Mouse (Mus musculus) embryonic facial prominence, embryonic 13.5 days (tissue): ENCODE results near the gene Znhit6. TPM values are rescaled to one million over a fixed set of nuclear protein-coding genes. Genes with fewer than 3 reads are reported as not detected.

Source experiments
- ATAC-seq: fragments of 200-750 bp; cut with Nextera tagmentation; 2 replicates; pipeline ENCODE4 v1.8.0; 2017; ENCODE audit warnings: low read depth; ENCODE audit not compliant: insufficient number of reproducible peaks, insufficient read depth, low FRiP score, low TSS enrichment
- H3K27ac ChIP-seq: fragments of 300-500 bp; sonication (generic); 2 replicates; pipeline ENCODE4 v1.5.1; 2015; ENCODE audit warnings: moderate library complexity, mild to moderate bottlenecking, inconsistent platforms
- H3K27me3 ChIP-seq: fragments of 300-500 bp; sonication (generic); 2 replicates; pipeline ENCODE4 v1.6.1; 2015; ENCODE audit warnings: mild to moderate bottlenecking, inconsistent platforms
- H3K36me3 ChIP-seq: fragments of 300-500 bp; sonication (generic); 2 replicates; pipeline ENCODE4 v1.6.1; 2015; ENCODE audit warnings: mild to moderate bottlenecking, inconsistent platforms
- H3K4me1 ChIP-seq: fragments of 300-500 bp; sonication (generic); 2 replicates; pipeline ENCODE4 v1.6.1; 2015; ENCODE audit warnings: inconsistent platforms
- H3K4me2 ChIP-seq: fragments of 300-500 bp; sonication (generic); 2 replicates; pipeline ENCODE4 v1.6.1; 2015; ENCODE audit warnings: moderate library complexity, mild to moderate bottlenecking, inconsistent platforms
- H3K4me3 ChIP-seq: fragments of 300-500 bp; sonication (generic); 2 replicates; pipeline ENCODE4 v1.5.1; 2015; ENCODE audit warnings: mild to moderate bottlenecking, inconsistent platforms
- H3K9ac ChIP-seq: fragments of 300-500 bp; sonication (generic); 2 replicates; pipeline ENCODE4 v1.6.1; 2015; ENCODE audit warnings: mild to moderate bottlenecking, inconsistent platforms
- H3K9me3 ChIP-seq: fragments of 300-500 bp; sonication (generic); 2 replicates; pipeline ENCODE4 v1.6.1; 2016; ENCODE audit warnings: inconsistent platforms
- WGBS: fragments of 180-500 bp; shearing (Covaris S2); methylation state at CpG from one replicate; pipeline ENCODE4 v1.1.7; 2015; ENCODE audit warnings: mixed read lengths; 5-methylcytosine and 5-hydroxymethylcytosine counted together
- polyA plus RNA-seq: library from polyadenylated mRNA; unstranded; fragments of >200 nt; fragmentation: Nextera tagmentation; extraction: Ambion mirVana; gene quantifications from 2 replicates; pipeline ENCODE4 v1.2.1, GENCODE M21; 2015

The Znhit6 gene
- polyA plus RNA-seq, 1 experiment from 2014 or later, result 50.5 TPM

DNA sequence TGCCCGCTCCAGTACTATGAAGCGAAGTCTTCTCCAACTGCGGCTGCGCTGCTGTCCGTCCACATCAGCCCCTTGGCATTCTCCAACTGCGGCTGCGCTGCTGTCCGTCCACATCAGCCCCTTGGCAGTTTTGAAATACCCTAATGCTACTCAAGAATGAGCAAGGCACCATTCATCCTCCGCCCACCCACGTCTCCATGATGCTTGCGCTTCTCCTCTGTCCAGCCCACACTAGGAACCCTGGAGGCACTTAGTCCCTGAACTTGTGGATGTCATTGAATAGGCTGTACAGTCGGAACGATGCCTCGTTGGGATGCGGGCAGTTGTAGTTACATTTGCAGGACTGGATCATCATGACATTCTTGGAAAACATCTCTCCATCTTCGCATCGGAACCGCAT, 71.4 kb downstream of the Znhit6 start:
- Histone ChIP-seq H3K4me2 (peak overlapping the region; percentile 86), H3K36me3 (peaks cover 11% of the 10 kb centered on the region)

DNA sequence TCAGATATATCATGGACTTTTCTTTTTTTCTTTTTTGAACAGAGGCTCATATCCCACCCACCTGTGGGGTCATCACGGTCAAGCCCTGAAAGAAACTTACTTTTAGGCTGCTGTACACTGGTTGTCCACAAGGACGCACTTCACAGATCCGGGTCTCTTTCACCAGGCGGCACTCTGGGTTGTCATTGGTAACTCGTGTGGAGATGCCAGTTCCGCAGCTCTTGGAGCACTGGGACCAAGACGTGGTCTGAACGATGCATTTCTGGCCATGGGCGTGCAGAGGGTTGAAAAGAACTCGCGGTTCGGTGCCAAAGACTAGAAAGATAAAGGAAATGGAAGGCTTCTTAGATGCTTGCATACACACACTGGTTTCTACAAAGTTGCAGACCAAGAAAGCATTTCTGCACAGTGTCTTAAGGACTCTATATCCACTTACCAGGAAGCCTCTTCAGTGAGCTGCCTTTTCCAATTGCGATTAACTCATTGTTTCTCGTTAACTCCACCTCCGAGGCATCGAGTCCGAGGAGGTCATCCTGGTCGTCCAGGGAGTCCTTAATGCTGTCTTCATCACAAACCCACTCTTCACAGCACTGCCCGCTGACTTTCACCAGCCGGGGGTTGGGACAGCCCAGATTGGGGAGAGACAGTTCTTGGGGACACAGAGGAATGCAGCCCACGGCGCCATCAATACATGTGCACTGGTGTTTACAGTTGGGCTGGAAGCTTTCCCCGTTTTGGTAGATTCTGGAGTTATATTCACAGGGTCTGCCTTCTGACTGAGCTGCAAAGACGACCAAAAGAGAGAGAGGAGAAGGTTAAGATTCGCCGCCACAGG, 72.3 kb downstream of the Znhit6 start:
- H3K4me1 ChIP-seq, result peaks cover 50% of the 10 kb centered on the region
- H3K4me3 ChIP-seq, result peak overlapping the region; percentile 72
- H3K4me2 ChIP-seq, result peak overlapping the region; percentile 86
- H3K36me3 ChIP-seq, result peaks cover 11% of the 10 kb centered on the region
- H3K27me3 ChIP-seq, result no peaks in the 10 kb centered on the region
- no peaks in the 10 kb centered on the region for H3K9me3 ChIP-seq
- ATAC-seq, result no peak
- peak overlapping the region; percentile 89 for H3K9ac ChIP-seq
- H3K27ac ChIP-seq, result peak overlapping the region; percentile 95
- 20% methylated on average over 26 of the region's 26 CpGs for WGBS

More for the DNA sequence above, 71.4 kb downstream of the Znhit6 start:
- Histone ChIP-seq H3K4me1 (peaks cover 48% of the 10 kb centered on the region), H3K9me3 (no peaks in the 10 kb centered on the region), H3K9ac (0 out of 2 replicates have a peak overlapping the region, but pooled peaks have one; percentile 11), H3K27ac (no peak overlapping the region), H3K4me3 (peak overlapping the region; percentile 72), H3K27me3 (no peaks in the 10 kb centered on the region)
- WGBS, result 91% methylated on average over 18 of the region's 18 CpGs
- ATAC-seq, result no peak

DNA sequence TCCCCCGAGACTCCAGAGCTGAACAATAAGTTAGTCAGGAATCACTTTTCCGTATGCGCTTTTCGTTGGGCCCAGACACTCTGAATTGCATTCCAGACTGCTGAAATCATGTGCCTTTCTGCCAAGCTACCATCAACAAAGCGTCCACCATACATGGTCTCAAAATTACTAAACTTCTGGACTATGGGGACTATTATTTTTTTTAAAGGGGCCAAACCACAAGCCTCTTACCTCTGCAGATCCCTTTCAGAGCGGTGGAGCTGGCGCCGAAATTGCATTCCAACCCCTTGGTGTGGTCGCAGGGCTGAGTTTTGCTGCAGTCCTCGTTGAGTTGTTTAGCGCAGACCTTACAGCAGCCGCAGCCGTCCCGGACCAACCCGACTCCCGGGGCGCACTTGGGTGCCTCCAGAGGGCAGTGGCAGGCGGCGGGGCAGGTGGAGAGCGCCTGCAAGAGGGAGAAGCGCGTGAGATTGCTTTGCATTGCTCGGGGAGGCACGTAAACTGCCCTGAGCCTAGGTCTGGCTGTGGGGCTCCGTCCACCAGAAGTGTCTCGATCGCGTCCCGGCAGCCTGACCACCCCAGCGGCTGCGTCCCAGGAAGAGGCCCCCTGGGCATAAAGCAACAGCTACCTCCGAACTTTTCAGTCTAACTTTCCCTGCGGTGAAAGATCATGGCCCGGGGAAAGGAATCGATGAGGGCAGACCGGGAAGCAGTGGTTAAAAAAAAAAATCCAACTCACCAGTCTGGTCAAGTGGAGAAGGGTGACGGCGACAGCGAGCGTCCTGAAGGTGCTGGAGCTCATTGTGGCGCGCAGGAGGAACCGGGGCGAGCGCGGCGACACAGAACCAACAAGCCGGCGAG, 73.2 kb downstream of the Znhit6 start:
- Histone ChIP-seq H3K4me2 (peak overlapping the region; percentile 86), H3K4me3 (peak overlapping the region; percentile 72), H3K9me3 (no peaks in the 10 kb centered on the region), H3K9ac (peak overlapping the region; percentile 89), H3K27me3 (no peaks in the 10 kb centered on the region), H3K4me1 (peaks cover 52% of the 10 kb centered on the region), H3K36me3 (peaks cover 11% of the 10 kb centered on the region), H3K27ac (peak overlapping the region; percentile 95)
- ATAC-seq, result no peak
- under 1% methylated on average over 49 of the region's 49 CpGs for WGBS

DNA sequence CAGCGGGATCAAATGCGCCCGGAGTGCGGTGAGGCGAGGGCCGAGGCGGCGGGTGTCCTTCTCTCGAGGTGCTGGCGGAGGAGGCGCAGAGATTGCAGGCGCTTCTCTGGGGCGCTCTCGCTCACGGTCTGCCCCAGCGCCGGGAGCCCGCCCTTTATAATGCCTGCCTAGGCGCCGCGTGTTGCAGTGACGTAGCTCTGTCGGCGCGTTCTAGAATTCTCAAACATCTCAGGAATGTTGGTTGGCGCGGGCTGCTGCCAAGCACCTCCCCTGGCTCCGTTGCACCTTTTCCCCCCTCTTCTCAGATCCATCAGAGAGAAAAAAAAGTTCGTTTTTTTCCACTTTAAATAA, 73.8 kb downstream of the Znhit6 start, which contains the start of gene Ccn1:
Ccn1 (minus strand) TSS at position 130 of the 351 bp plus-strand sequence.
- Histone ChIP-seq H3K36me3 (peaks cover 11% of the 10 kb centered on the region), H3K27ac (peak within 1 kb of the TSS; percentile 95), H3K9me3 (no peaks in the 10 kb centered on the region), H3K9ac (peak within 1 kb of the TSS; percentile 89), H3K27me3 (no peaks in the 10 kb centered on the region), H3K4me2 (peak within 1 kb of the TSS; percentile 86), H3K4me3 (peak within 1 kb of the TSS; percentile 72), H3K4me1 (peaks cover 52% of the 10 kb centered on the region)
- WGBS, result under 1% methylated on average over 29 of the region's 29 CpGs
- peak; percentile 45; the same call in 1 of the 2 replicates for ATAC-seq

DNA sequence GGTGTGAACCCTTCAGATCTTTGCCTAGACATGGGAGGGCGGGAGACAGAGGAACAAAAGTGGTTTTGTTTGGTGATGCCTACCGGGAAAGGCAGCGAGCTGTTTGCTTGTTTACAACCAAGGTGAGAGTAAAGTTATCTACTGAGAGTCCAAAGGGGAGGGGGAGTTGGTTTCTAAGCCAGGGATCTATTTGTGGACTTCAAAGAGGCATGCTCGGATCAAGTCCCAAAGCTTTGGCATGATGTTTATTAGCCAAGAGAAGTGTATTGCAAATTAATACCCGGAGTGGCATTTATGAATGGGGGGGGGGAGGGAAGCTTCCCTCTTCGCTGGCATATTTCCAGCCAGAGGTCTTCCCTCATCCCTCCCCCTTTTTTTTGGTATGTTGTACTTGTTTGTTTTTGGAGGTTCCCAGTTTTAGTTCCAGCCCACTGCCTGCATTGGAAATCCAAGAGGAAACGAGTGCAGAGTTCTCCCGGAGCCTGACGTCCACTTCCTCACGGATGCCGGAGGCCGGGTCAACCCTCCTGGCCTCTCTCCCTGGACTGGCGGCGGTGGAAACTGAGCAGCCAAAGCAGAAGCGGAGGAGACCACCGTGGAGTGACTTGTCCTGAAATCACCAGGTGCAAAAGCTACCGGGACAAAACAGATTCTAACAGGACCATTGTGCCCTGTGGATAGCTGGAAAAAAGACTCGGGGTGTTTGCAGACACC, 74.5 kb downstream of the Znhit6 start:
- peaks cover 11% of the 10 kb centered on the region for H3K36me3 ChIP-seq
- H3K9me3 ChIP-seq, result no peaks in the 10 kb centered on the region
- no peaks in the 10 kb centered on the region for H3K27me3 ChIP-seq
- under 1% methylated on average over 18 of the region's 18 CpGs for WGBS
- peak overlapping the region; percentile 89; the same call in 1 of the 2 replicates for H3K9ac ChIP-seq
- H3K4me1 ChIP-seq, result peaks cover 52% of the 10 kb centered on the region
- H3K27ac ChIP-seq, result peak overlapping the region; percentile 93
- ATAC-seq, result no peak
- H3K4me3 ChIP-seq, result peak overlapping the region; percentile 72
- peak overlapping the region; percentile 86 for H3K4me2 ChIP-seq

DNA sequence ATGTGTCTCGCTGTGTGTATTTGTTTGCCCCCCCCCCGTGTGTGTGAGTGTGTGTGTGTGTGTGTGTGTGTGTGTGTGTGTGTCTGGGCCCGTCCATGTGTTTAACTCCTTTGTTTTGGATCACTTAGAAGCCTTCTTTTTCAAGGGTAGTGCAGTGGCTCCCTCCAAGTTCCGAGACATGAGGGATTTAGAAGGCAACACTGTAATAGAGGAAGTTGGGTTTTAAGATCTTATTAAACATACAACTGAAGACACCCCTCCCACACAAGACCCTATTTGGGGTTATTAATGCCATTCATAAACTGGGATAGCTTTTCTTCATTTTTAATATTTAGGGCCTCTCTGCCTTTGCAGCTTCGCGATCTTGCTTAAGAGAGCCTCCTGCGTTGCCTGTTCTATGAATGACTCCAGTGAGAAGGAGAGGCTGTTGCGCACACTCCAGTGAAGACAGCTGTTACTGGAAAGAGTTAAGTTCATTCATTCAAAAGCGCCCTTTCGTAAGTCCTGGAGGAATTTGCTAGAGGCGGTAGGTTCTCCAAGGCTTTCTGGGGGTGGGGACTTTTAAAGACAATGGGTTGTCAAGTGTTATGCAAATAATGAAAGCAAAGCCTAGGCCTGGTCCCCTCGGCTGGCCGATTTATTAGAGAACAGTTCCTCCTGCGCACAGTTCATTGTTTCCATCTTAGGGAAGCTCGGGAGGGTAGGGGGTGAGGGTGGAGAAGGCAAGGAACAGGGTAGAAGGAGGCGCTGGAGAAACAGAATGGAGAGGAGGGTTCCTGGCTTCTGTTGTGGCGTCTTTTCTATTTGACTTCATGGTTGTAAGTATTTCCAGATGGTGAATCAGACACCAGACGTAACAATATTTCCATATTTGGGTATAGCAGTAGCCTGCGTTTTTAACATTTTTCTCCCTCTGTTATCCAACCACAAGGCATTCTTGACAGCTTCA, 75.3 kb downstream of the Znhit6 start:
- ATAC-seq, result no peak
- peaks cover 52% of the 10 kb centered on the region for H3K4me1 ChIP-seq
- H3K4me2 ChIP-seq, result peak overlapping the region; percentile 86
- peaks cover 15% of the 10 kb centered on the region for H3K36me3 ChIP-seq
- H3K9me3 ChIP-seq, result no peaks in the 10 kb centered on the region
- WGBS, result 2% methylated on average over 19 of the region's 19 CpGs
- H3K9ac ChIP-seq, result peak overlapping the region; percentile 54; the same call in 1 of the 2 replicates
- peak overlapping the region; percentile 72 for H3K4me3 ChIP-seq
- no peaks in the 10 kb centered on the region for H3K27me3 ChIP-seq
- peak overlapping the region; percentile 93 for H3K27ac ChIP-seq

DNA sequence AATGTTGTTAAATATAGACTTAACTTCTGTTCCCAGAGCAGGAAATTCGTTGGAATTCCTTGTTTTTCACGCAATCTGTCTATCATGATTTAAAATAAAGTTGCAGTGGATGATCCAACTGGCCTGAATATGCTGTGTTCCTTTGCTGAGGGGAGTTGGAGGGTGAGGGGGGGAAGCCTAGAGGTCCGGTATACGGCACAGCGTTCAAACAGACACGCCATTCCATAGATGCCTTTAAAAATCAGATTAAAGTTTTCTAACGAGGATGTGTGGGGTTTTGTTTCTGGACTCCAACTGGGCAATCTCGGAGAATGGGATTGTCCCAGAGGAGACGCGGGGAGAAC, 75.9 kb downstream of the Znhit6 start:
- Histone ChIP-seq H3K9ac (peak overlapping the region; percentile 81), H3K4me3 (peak overlapping the region; percentile 72), H3K27ac (peak overlapping the region; percentile 93), H3K36me3 (peaks cover 15% of the 10 kb centered on the region), H3K4me2 (peak overlapping the region; percentile 86), H3K4me1 (peaks cover 49% of the 10 kb centered on the region), H3K27me3 (no peaks in the 10 kb centered on the region), H3K9me3 (no peaks in the 10 kb centered on the region)
- no peak for ATAC-seq
- WGBS, result 2% methylated on average over 10 of the region's 10 CpGs

DNA sequence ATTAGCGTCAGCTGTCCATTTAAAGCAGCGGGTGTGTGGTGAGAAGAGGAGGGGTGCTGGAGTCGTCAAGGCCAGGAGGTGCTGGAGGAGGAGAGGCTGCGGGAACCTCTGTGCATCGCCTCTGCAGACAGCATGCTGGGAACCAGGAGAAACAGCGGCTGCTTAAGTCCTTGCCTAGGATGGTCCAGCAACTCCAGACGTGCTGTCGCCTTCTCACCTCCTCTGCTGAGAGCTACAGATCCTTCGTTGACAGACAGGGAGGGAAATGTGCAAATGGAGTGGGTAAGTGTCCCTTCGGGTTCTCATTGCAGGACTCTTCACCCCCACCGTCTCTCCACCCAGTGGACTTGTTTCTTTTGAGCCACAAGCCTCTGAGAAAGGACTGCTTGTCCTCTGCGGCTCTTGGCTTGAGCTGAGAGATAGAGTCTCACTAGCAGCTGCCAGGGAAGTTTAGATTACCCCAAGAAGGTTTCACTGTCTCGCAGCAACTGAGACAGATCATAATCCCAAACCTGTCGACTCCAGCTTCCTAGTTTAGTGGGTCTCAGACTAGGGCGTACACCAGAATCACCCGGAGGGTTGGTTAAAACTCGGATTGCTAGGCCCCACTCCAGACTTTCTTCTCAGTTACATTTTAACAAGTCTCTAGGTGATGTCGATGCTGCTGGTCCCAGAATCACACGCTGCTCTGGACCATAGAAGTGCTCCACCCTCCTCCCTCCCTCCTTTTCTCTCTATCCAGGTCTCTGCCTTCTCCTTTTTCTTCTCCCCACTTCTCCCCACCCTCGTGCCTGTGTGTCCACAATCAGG, 76.5 kb downstream of the Znhit6 start:
- H3K9ac ChIP-seq, result peak overlapping the region; percentile 81
- 5% methylated on average over 20 of the region's 20 CpGs for WGBS
- H3K4me3 ChIP-seq, result peak overlapping the region; percentile 72
- ATAC-seq, result no peak
- H3K27me3 ChIP-seq, result no peaks in the 10 kb centered on the region
- peak overlapping the region; percentile 86 for H3K4me2 ChIP-seq
- H3K36me3 ChIP-seq, result peaks cover 11% of the 10 kb centered on the region
- H3K4me1 ChIP-seq, result peaks cover 44% of the 10 kb centered on the region
- no peaks in the 10 kb centered on the region for H3K9me3 ChIP-seq
- H3K27ac ChIP-seq, result peak overlapping the region; percentile 93

DNA sequence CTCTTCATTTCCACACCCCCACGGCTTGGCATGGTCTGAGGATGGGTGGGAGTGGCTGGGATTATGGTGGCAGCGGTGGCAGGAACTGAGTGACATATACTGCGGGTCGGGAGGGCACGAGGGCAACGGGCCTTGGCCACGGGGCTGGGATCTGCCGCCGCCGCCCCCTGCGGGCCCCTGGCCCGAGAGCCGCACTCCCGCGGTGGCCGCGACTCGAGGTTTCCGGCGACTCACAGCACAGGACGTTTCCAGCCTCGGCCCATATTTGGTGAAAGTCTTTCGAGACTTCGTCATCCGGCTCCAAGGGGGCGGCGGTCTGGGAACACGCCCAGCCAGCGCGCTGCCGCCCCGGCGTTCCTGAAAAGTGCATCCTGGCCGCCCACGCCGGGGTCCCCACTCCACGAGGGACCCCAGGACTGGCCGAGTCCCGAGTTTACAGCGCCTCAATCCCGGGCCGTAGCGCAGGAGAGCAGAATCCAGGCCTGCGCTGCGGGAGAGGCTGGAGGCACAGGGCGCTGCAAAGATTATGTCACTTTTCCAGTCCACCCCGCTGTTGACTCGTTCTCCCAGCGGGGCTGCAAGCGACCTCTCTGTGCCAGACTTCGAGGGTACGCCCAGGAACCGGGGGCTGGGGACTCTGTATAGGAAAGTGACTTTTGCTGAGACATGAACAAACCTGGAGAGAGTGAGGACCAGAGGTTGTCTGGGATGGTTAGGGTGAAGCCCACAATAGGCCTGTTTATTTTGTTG, 77.4 kb downstream of the Znhit6 start:
- under 1% methylated on average over 53 of the region's 53 CpGs for WGBS

More for the DNA sequence above, 77.4 kb downstream of the Znhit6 start:
- peak overlapping the region; percentile 93 for H3K27ac ChIP-seq
- 0 out of 2 replicates have a peak, but pooled peaks cover 4% of the 10 kb centered on the region for H3K36me3 ChIP-seq
- ATAC-seq, result peak; percentile 10; the same call in 1 of the 2 replicates
- peak overlapping the region; percentile 86 for H3K4me2 ChIP-seq
- peaks cover 36% of the 10 kb centered on the region for H3K4me1 ChIP-seq
- H3K27me3 ChIP-seq, result no peaks in the 10 kb centered on the region
- H3K4me3 ChIP-seq, result peak overlapping the region; percentile 72
- peak overlapping the region; percentile 81 for H3K9ac ChIP-seq
- no peaks in the 10 kb centered on the region for H3K9me3 ChIP-seq
